In genomic region chr10:69020811-69021743, GRCm38 (mm10) we compare ENCODE assay signal across 12 mouse cellular contexts.
DNase-seq lines count a peak whose midpoint lies in the region; ATAC-seq and TF ChIP-seq lines count a peak whose summit lies in the region.
"Had no signal": no experiment of that assay in that cellular context is flagged by ENCODE, and none has a peak within 500 bp of the region (broad histone marks: within the 10 kb centered on the region; RNA-seq: fewer than 3 reads in every experiment).

No protein-coding gene starts in this region.

- H3K27me3 ChIP-seq in kidney, postnatal 0 days (ENCODE audit: insufficient read depth, low read length), result no peaks in the 10 kb centered on the region
- H3K27me3 ChIP-seq in kidney, adult 2 months (replicated peaks; ENCODE audit: control insufficient read depth, insufficient read depth, low read length), result no peaks in the 10 kb centered on the region
- no peaks in the 10 kb centered on the region for H3K27me3 ChIP-seq in hindbrain, embryonic 10.5 days (ENCODE audit: insufficient read depth, poor library complexity, severe bottlenecking)
- H3K27me3 ChIP-seq in myocyte (ENCODE audit: control insufficient read depth, insufficient read depth, insufficient read length), result no peaks in the 10 kb centered on the region
- H3K27me3 ChIP-seq: embryonic facial prominence, embryonic 13.5 days; megakaryocyte, embryonic 14.5 days had no signal

- DNase-seq in cerebellum, postnatal 25 days, result peak; percentile 32 to 49
- DNase-seq in cerebellum, adult 11-12 months, result no peak
- DNase-seq in kidney, postnatal 0 days (ENCODE audit: low spot score), result no peak
- no peak for DNase-seq in kidney, adult 2 months
- DNase-seq in hindbrain, embryonic 10.5 days (ENCODE audit: low spot score), result peak; percentile 5
- no peak for DNase-seq in lung, postnatal 25 days (ENCODE audit: low spot score)
- DNase-seq in layer of hippocampus, postnatal 25 days (ENCODE audit: extremely low spot score in 1 of 2, low spot score in 1 of 2), result no peak
- DNase-seq: liver, postnatal 0 days; thymus, postnatal 25 days had no signal

- no peak overlapping the region for H3ac ChIP-seq in myocyte (ENCODE audit: control insufficient read depth, insufficient read length)

- H3K9ac ChIP-seq in kidney, postnatal 0 days (ENCODE audit: low read depth, low read length), result no peak overlapping the region
- H3K9ac ChIP-seq: embryonic facial prominence, embryonic 13.5 days; liver, postnatal 0 days had no signal

- H3K4me3 ChIP-seq in kidney, postnatal 0 days (replicated peaks; ENCODE audit: low read depth, low read length), result no peak overlapping the region
- H3K4me3 ChIP-seq in kidney, adult 2 months (ENCODE audit: insufficient read depth, low read depth, low read length), result no peak overlapping the region
- no peak overlapping the region for H3K4me3 ChIP-seq in hindbrain, embryonic 10.5 days
- no peak overlapping the region for H3K4me3 ChIP-seq in myocyte
- H3K4me3 ChIP-seq: embryonic facial prominence, embryonic 13.5 days had no signal

- no peak overlapping the region for H3K27ac ChIP-seq in kidney, postnatal 0 days
- H3K27ac ChIP-seq in kidney, adult 2 months (ENCODE audit: insufficient read depth, low read depth, low read length), result no peak overlapping the region
- no peak overlapping the region for H3K27ac ChIP-seq in hindbrain, embryonic 10.5 days
- H3K27ac ChIP-seq: embryonic facial prominence, embryonic 13.5 days had no signal

- WGBS in kidney, postnatal 0 days, result 63% methylated on average over 30 of the region's 30 CpGs
- 58% methylated on average over 30 of the region's 30 CpGs for WGBS in kidney, adult 2 months
- 83% methylated on average over 30 of the region's 30 CpGs for WGBS in hindbrain, embryonic 10.5 days

- no peaks in the 10 kb centered on the region for H3K79me2 ChIP-seq in myocyte (ENCODE audit: control insufficient read depth, insufficient read depth)

- TF ChIP-seq CTCF in kidney, postnatal 0 days (IDR thresholded peaks at IDR 0.05; ENCODE audit: low read depth), result no peak
- no peak for TF ChIP-seq CTCF in kidney, adult 2 months (conservative IDR thresholded peaks at IDR 0.05; ENCODE audit: insufficient read depth, insufficient read length, low read depth, low read length)

- no peak for ATAC-seq in kidney, postnatal 0 days (replicated peaks; ENCODE audit: low FRiP score, low read depth)
- ATAC-seq: liver, postnatal 0 days had no signal

- TF ChIP-seq POLR2A in kidney, adult 2 months (IDR thresholded peaks at IDR 0.05; ENCODE audit: low read depth, low read length), result no peak
- TF ChIP-seq POLR2A in myocyte (IDR thresholded peaks at IDR 0.05; ENCODE audit: insufficient read length, low read depth), result no peak

- no peaks in the 10 kb centered on the region for H3K9me3 ChIP-seq in kidney, postnatal 0 days (replicated peaks; ENCODE audit: low read length)
- no peaks in the 10 kb centered on the region for H3K9me3 ChIP-seq in hindbrain, embryonic 10.5 days
- H3K9me3 ChIP-seq: embryonic facial prominence, embryonic 13.5 days had no signal

- no peaks in the 10 kb centered on the region for H3K36me3 ChIP-seq in kidney, postnatal 0 days (ENCODE audit: insufficient read depth, low read length)
- no peaks in the 10 kb centered on the region for H3K36me3 ChIP-seq in kidney, adult 2 months (ENCODE audit: control insufficient read depth, insufficient read depth, low read length)
- no peaks in the 10 kb centered on the region for H3K36me3 ChIP-seq in hindbrain, embryonic 10.5 days
- no peaks in the 10 kb centered on the region for H3K36me3 ChIP-seq in myocyte (ENCODE audit: control insufficient read depth, insufficient read depth)
- H3K36me3 ChIP-seq: embryonic facial prominence, embryonic 13.5 days had no signal

- H3K4me2 ChIP-seq in kidney, postnatal 0 days (ENCODE audit: low read length), result peak overlapping the region; percentile 29
- H3K4me2 ChIP-seq in myocyte (ENCODE audit: low read depth), result no peak overlapping the region
- H3K4me2 ChIP-seq: embryonic facial prominence, embryonic 13.5 days had no signal

- no peaks in the 10 kb centered on the region for H3K4me1 ChIP-seq in kidney, postnatal 0 days (replicated peaks; ENCODE audit: insufficient read depth, low read length)
- H3K4me1 ChIP-seq in kidney, adult 2 months (ENCODE audit: control insufficient read depth, insufficient read depth, low read length), result no peaks in the 10 kb centered on the region
- H3K4me1 ChIP-seq in hindbrain, embryonic 10.5 days (replicated peaks), result no peaks in the 10 kb centered on the region
- H3K4me1 ChIP-seq: embryonic facial prominence, embryonic 13.5 days; megakaryocyte, embryonic 14.5 days had no signal

TF ChIP-seq in myocyte, 11 proteins besides CTCF, POLR2A, EP300 and RAD21:
- TF ChIP-seq USF1 (IDR thresholded peaks at IDR 0.05; ENCODE audit: low read depth), result peak; percentile 9
- no peak for TF ChIP-seq TCF12 (IDR thresholded peaks at IDR 0.05; ENCODE audit: insufficient read depth, poor library complexity, severe bottlenecking)

Comparison
In these comparisons a context has a peak if more than half of its experiments do, and no peak if none do; other contexts are left out.
1. DNase-seq: peak in cerebellum, postnatal 25 days (2 of 2) and hindbrain, embryonic 10.5 days (single experiment); none in cerebellum, adult 11-12 months (single experiment), kidney, postnatal 0 days (single experiment), kidney, adult 2 months (single experiment), lung, postnatal 25 days (single experiment) and layer of hippocampus, postnatal 25 days (0 of 2).